Mouse (Mus musculus) forebrain, embryonic 15.5 days (tissue): ENCODE data around the gene Ndufa3. TPM values are rescaled to one million over a fixed set of nuclear protein-coding genes. Genes with fewer than 3 reads are reported as not detected.
"Not testable (repeated sequence)": the region's sequence is repeated elsewhere in the genome, so short reads cannot be mapped to it uniquely, and the experiment has no call there.

Experiments used
- ATAC-seq: fragments of 200-750 bp; cut with Nextera tagmentation; replicated peaks from 2 replicates; pipeline ENCODE4 v1.8.0; 2017; ENCODE audit warnings: mild to moderate bottlenecking, moderate TSS enrichment, moderate library complexity
- H3K27ac ChIP-seq: fragments of 300-500 bp; sonication (generic); replicated peaks from 2 replicates; pipeline ENCODE4 v1.5.1; 2015; ENCODE audit warnings: mild to moderate bottlenecking, inconsistent platforms
- H3K27me3 ChIP-seq: fragments of 300-500 bp; sonication (generic); 2 replicates; pipeline ENCODE4 v1.6.1; 2015; ENCODE audit warnings: inconsistent platforms
- H3K36me3 ChIP-seq: fragments of 300-500 bp; sonication (generic); 2 replicates; pipeline ENCODE4 v1.6.1; 2015; ENCODE audit warnings: mild to moderate bottlenecking, inconsistent platforms
- H3K4me1 ChIP-seq: fragments of 300-500 bp; sonication (generic); 2 replicates; pipeline ENCODE4 v1.6.1; 2015; ENCODE audit warnings: inconsistent platforms
- H3K4me2 ChIP-seq: fragments of 300-500 bp; sonication (generic); replicated peaks from 2 replicates; pipeline ENCODE4 v1.6.1; 2015; ENCODE audit warnings: mild to moderate bottlenecking, inconsistent platforms
- H3K4me3 ChIP-seq: fragments of 300-500 bp; sonication (generic); 2 replicates; pipeline ENCODE4 v1.5.1; 2015; ENCODE audit warnings: mild to moderate bottlenecking, inconsistent platforms
- H3K9ac ChIP-seq: fragments of 300-500 bp; sonication (generic); replicated peaks from 2 replicates; pipeline ENCODE4 v1.6.1; 2015; ENCODE audit warnings: mild to moderate bottlenecking, inconsistent platforms
- H3K9me3 ChIP-seq: fragments of 300-500 bp; sonication (generic); 2 replicates; pipeline ENCODE4 v1.6.1; 2016; ENCODE audit warnings: inconsistent platforms
- WGBS: fragments of 180-500 bp; shearing (Covaris S2); methylation state at CpG from one replicate; pipeline ENCODE4 v1.1.7; 2015; ENCODE audit warnings: mixed read lengths; 5-methylcytosine and 5-hydroxymethylcytosine counted together
- polyA plus RNA-seq: library from polyadenylated mRNA; unstranded; fragments of >200 nt; fragmentation: Nextera tagmentation; extraction: Ambion mirVana; gene quantifications from 2 replicates; pipeline ENCODE4 v1.2.1, GENCODE M21; 2015

Ndufa3 gene
- polyA plus RNA-seq, 1 experiment from 2014 or later = 378 TPM

DNA sequence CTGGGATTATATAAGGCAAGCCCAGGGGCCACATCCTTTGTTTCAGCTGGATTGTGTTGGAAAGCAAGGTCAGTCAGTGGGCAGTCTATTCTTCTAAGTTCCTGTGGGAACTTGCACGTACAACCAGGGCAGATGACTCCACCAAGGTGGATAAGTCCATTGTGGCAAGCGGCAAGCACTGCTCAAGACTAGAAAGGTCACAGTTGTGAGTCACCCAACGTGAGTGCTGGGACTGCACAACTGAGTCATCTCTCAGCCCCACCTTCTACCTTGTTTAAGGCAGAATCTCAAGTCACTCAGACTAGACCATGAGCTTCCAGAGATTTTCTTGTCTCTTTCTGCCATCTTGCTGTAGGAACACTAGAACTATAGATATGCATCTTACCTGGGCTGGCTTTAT, 26.6 kb upstream of the Ndufa3 start:
- WGBS = 78% methylated on average over 3 of the region's 3 CpGs
- H3K36me3 ChIP-seq = no peaks in the 10 kb centered on the region
- no peak overlapping the region for H3K4me2 ChIP-seq
- H3K9me3 ChIP-seq = no peaks in the 10 kb centered on the region
- no peaks in the 10 kb centered on the region for H3K27me3 ChIP-seq
- no peaks in the 10 kb centered on the region for H3K4me1 ChIP-seq
- no peak overlapping the region for H3K27ac ChIP-seq
- H3K4me3 ChIP-seq = no peak overlapping the region
- no peak overlapping the region for H3K9ac ChIP-seq
- no peak for ATAC-seq

DNA sequence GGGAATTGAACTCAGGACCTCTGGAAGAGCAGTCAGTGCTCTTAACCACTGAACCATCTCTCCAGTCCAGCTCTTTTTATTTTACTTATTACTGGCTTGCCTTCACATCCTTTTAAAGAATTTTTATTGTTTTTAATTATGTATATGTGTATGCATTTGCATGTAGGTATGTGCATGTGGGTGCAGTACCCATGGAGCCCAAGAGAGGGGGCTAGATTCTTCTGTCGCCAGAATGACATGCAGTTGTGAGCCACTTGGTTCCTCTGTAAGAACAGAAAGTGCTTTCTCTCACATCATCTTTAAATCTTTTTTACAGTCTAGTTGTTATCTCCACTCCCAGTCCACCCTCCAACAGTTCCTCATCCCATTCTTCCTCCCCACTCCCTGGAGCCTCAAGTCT, 25.6 kb upstream of the Ndufa3 start:
- H3K27ac ChIP-seq = no peak overlapping the region
- H3K4me1 ChIP-seq = no peaks in the 10 kb centered on the region
- WGBS = 81% methylated on average over 1 of the region's 1 CpGs
- no peak for ATAC-seq
- H3K36me3 ChIP-seq = no peaks in the 10 kb centered on the region
- no peaks in the 10 kb centered on the region for H3K9me3 ChIP-seq
- H3K9ac ChIP-seq = no peak overlapping the region
- no peaks in the 10 kb centered on the region for H3K27me3 ChIP-seq
- H3K4me2 ChIP-seq = no peak overlapping the region
- no peak overlapping the region for H3K4me3 ChIP-seq

- Histone ChIP-seq H3K4me1 (no peaks in the 10 kb centered on the region), H3K4me3 (no peak overlapping the region), H3K9me3 (no peaks in the 10 kb centered on the region), H3K4me2 (no peak overlapping the region), H3K27ac (no peak overlapping the region), H3K36me3 (no peaks in the 10 kb centered on the region), H3K9ac (no peak overlapping the region), H3K27me3 (no peaks in the 10 kb centered on the region)
- 0 out of 2 replicates have a peak, but pooled peaks have one; percentile 35 for ATAC-seq
Observed at GRCm38 (mm10) chr7:3593855-3594254, 23.3 kb upstream of the Ndufa3 start.

DNA sequence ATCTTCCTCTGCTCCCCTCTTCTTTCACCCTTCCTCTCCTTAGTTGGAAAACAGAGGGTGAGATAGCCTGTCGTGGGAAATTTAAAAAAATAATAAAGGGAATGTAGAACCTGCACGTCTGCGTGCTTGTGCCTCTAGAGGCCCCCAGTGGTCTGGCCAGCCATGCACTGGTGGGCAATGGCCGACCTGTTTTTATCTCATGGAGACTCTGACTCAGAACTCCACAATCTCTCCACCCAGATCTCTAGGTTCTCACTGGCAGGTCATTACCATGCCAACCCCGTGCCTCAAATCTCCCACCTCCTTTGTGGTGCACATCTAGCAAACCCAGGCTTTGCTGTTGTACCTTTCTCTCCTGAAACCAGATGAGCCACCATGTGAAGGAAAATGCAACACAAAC, 22.5 kb upstream of the Ndufa3 start:
- 16% methylated on average over 5 of the region's 5 CpGs for WGBS
- no peak overlapping the region for H3K4me3 ChIP-seq

DNA sequence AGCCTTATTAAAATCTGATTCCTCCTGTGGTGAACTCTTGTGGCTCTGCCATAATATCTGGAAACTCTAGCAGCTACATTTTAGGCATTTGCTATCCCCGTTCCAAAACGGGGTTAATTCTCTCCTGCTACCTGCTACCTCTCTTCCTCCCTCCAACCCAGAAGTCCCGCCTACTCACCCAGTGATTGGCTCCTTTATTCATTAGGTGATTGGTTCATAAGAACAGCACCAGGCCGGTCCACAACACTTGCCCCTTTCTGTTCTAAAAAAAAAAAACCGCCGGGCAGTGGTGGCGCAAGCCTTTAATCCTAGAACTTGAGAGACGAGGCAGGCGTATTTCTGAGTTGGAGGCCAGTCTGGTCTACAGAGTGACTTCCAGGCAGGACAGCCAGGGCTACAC, 22.0 kb upstream of the Ndufa3 start:
- ATAC-seq = no peak
- H3K4me2 ChIP-seq = no peak overlapping the region
- no peak overlapping the region for H3K27ac ChIP-seq
- 13% methylated on average over 9 of the region's 9 CpGs for WGBS
- no peaks in the 10 kb centered on the region for H3K27me3 ChIP-seq
- H3K36me3 ChIP-seq = no peaks in the 10 kb centered on the region
- no peak overlapping the region for H3K4me3 ChIP-seq
- no peaks in the 10 kb centered on the region for H3K9me3 ChIP-seq
- H3K9ac ChIP-seq = no peak overlapping the region
- no peaks in the 10 kb centered on the region for H3K4me1 ChIP-seq

More for the DNA sequence above, 22.5 kb upstream of the Ndufa3 start:
- H3K9me3 ChIP-seq = no peaks in the 10 kb centered on the region
- no peaks in the 10 kb centered on the region for H3K36me3 ChIP-seq
- H3K27ac ChIP-seq = no peak overlapping the region
- H3K4me1 ChIP-seq = no peaks in the 10 kb centered on the region
- H3K4me2 ChIP-seq = no peak overlapping the region
- no peaks in the 10 kb centered on the region for H3K27me3 ChIP-seq
- H3K9ac ChIP-seq = no peak overlapping the region
- ATAC-seq = no peak

DNA sequence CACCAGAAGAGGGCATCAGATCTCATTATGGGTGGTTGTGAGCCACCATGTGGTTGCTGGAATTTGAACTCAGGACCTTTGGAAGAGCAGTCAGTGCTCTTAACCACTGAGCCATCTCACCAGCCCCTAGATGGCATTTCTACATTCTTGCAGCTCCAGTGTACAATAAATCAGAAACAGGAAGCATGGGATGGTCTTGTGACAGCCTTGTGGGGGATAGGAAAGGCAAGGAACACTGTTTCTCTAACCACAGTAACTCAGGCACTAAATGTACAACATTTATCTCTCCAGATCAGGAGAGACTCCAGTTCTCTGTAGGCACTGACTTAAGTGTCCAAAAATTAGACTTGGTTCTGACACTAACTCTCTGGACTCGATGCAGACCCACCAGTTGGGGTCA, 19.4 kb upstream of the Ndufa3 start:
- not testable (repeated sequence) for H3K9ac ChIP-seq, H3K36me3 ChIP-seq, H3K27me3 ChIP-seq, H3K4me1 ChIP-seq, H3K4me2 ChIP-seq, H3K27ac ChIP-seq, H3K4me3 ChIP-seq, ATAC-seq, H3K9me3 ChIP-seq
- 63% methylated on average over 1 of the region's 1 CpGs for WGBS

DNA sequence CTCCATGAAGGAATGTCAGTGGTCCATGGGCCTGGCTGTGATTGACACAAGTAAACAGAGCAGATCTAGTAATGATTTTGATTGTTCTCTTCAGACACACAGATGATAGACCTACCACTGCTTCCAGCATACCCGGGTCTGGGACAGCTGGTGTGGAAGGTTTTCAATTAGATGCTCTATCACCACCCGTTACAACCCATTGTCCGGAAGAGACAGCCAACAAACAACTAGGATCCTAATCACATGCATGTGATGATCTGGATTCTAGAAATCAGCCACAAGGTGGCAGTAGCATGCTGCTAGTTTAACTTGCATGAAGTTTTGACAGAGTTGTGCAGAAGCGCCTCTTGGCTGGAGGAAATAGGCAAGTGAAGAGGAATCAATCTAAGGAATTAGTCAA, 16.1 kb upstream of the Ndufa3 start:
- ATAC-seq = peak; percentile 43
- Histone ChIP-seq H3K36me3 (no peaks in the 10 kb centered on the region), H3K27me3 (no peaks in the 10 kb centered on the region), H3K9ac (0 out of 2 replicates have a peak overlapping the region, but pooled peaks have one; percentile 8), H3K27ac (no peak overlapping the region), H3K4me3 (no peak overlapping the region), H3K4me2 (no peak overlapping the region), H3K4me1 (peaks cover 2% of the 10 kb centered on the region; the same call in 1 of the 2 replicates), H3K9me3 (no peaks in the 10 kb centered on the region)
- 9% methylated on average over 4 of the region's 4 CpGs for WGBS

GRCm38 (mm10) chr7:3606798-3607197, 10.4 kb upstream of the Ndufa3 start:
- Histone ChIP-seq H3K27ac (no peak overlapping the region), H3K4me3 (no peak overlapping the region), H3K9ac (no peak overlapping the region), H3K27me3 (no peaks in the 10 kb centered on the region), H3K36me3 (no peaks in the 10 kb centered on the region), H3K9me3 (no peaks in the 10 kb centered on the region), H3K4me2 (no peak overlapping the region), H3K4me1 (no peaks in the 10 kb centered on the region)
- 31% methylated on average over 2 of the region's 2 CpGs for WGBS
- 0 out of 2 replicates have a peak, but pooled peaks have one; percentile 43 for ATAC-seq

- H3K27ac ChIP-seq = no peak overlapping the region
- no peaks in the 10 kb centered on the region for H3K9me3 ChIP-seq
- H3K4me2 ChIP-seq = no peak overlapping the region
- no peak overlapping the region for H3K9ac ChIP-seq
- no peaks in the 10 kb centered on the region for H3K27me3 ChIP-seq
- no peak overlapping the region for H3K4me3 ChIP-seq
- whole genome bisulfite sequencing = 89% methylated on average over 6 of the region's 6 CpGs
- H3K4me1 ChIP-seq = no peaks in the 10 kb centered on the region
- H3K36me3 ChIP-seq = no peaks in the 10 kb centered on the region
- no peak for ATAC-seq
Observed at GRCm38 (mm10) chr7:3607391-3607790, 9.8 kb upstream of the Ndufa3 start.

GRCm38 (mm10) chr7:3608668-3609067, 8.5 kb upstream of the Ndufa3 start:
- no peak for ATAC-seq
- Histone ChIP-seq H3K27ac (no peak overlapping the region), H3K9ac (no peak overlapping the region), H3K36me3 (no peaks in the 10 kb centered on the region), H3K4me1 (no peaks in the 10 kb centered on the region), H3K27me3 (no peaks in the 10 kb centered on the region), H3K4me3 (no peak overlapping the region), H3K9me3 (no peaks in the 10 kb centered on the region), H3K4me2 (no peak overlapping the region)
- 98% methylated on average over 3 of the region's 3 CpGs for WGBS

GRCm38 (mm10) chr7:3609082-3609481, 8.1 kb upstream of the Ndufa3 start:
- no peaks in the 10 kb centered on the region for H3K4me1 ChIP-seq
- no peak overlapping the region for H3K4me2 ChIP-seq
- 66% methylated on average over 3 of the region's 3 CpGs for WGBS
- H3K27ac ChIP-seq = no peak overlapping the region
- H3K9ac ChIP-seq = no peak overlapping the region
- no peaks in the 10 kb centered on the region for H3K9me3 ChIP-seq
- no peak overlapping the region for H3K4me3 ChIP-seq
- no peaks in the 10 kb centered on the region for H3K27me3 ChIP-seq
- no peaks in the 10 kb centered on the region for H3K36me3 ChIP-seq
- no peak for ATAC-seq

DNA sequence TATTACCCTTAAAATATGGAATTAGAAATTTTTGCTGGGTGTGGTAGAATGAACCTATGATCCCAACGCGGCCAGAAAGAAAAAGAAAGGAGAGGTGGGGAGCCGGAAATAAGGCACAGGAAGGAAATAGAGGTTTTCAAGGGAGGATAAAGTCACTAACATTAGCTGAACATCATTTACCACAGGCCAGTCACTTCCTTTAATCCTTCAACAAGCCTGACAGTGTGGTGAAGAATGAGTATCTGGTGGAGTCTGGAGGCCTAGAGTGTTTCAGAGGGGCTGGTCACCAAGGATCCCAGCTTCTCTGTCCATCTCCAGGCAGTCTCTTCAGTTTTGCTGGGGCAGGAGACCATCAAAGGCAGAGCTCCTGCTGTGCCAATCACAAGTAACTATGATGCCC, 6.7 kb upstream of the Ndufa3 start:
- H3K4me3 ChIP-seq = no peak overlapping the region
- no peaks in the 10 kb centered on the region for H3K27me3 ChIP-seq
- no peak overlapping the region for H3K27ac ChIP-seq
- ATAC-seq = no peak
- no peak overlapping the region for H3K4me2 ChIP-seq
- no peaks in the 10 kb centered on the region for H3K4me1 ChIP-seq
- no peaks in the 10 kb centered on the region for H3K9me3 ChIP-seq
- H3K36me3 ChIP-seq = no peaks in the 10 kb centered on the region
- WGBS = 87% methylated on average over 3 of the region's 3 CpGs
- no peak overlapping the region for H3K9ac ChIP-seq

DNA sequence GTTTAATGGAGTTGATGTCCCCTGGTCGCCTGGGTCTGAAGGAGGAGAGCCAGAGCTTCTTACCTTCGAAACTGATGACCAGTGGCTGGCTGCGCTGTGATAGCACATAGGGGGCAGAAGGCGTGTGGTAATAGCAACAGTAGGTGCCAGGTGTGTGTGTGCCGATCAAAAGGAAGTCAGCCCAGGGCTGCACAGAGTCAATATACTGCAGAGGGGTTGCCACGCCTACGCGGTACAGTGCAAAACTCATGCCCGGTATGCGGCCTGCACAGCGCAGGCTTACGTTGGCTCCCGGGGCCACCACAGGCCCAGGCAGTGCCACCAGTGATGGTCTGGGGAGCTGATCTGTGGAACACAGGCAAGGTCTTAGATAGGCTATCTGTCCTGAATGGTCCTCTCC, 6.2 kb upstream of the Ndufa3 start:
- Histone ChIP-seq H3K4me1 (no peaks in the 10 kb centered on the region), H3K36me3 (no peaks in the 10 kb centered on the region), H3K27me3 (no peaks in the 10 kb centered on the region), H3K4me3 (no peak overlapping the region), H3K9ac (no peak overlapping the region), H3K27ac (no peak overlapping the region), H3K4me2 (no peak overlapping the region), H3K9me3 (no peaks in the 10 kb centered on the region)
- 92% methylated on average over 13 of the region's 13 CpGs for WGBS
- no peak for ATAC-seq
